Mouse (Mus musculus): ENCODE results near the gene Ivd. TPM values are rescaled to one million over a fixed set of nuclear protein-coding genes. Genes with fewer than 3 reads are reported as not detected.
A peak's percentile ranks its signal among the peaks of the same experiment; 100 is the strongest.

The Ivd gene
- polyA plus RNA-seq, 1 experiment from 2014 or later = 20.1 TPM

DNA sequence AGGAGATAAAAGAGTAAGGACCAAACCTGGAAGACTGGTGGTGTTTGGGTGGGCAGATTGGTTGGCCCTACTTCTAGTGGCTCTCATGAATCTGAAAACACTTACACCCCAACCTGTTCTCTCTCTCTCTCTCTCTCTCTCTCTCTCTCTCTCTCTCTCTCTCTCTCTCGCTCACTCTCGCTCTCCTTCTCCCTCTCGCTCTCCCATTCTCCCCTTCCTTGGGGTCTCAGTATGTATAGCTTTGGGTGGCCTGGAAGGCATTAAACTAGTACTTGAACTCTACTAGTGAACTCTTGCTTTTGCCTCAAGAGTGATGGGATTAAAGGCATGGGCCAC lies 554 bp downstream of the Ivd start:
- 67% methylated on average over 1 of the region's 3 CpGs for WGBS (ENCODE audit: missing documents)
- peak overlapping the region; percentile 44 for H3K27ac ChIP-seq

DNA sequence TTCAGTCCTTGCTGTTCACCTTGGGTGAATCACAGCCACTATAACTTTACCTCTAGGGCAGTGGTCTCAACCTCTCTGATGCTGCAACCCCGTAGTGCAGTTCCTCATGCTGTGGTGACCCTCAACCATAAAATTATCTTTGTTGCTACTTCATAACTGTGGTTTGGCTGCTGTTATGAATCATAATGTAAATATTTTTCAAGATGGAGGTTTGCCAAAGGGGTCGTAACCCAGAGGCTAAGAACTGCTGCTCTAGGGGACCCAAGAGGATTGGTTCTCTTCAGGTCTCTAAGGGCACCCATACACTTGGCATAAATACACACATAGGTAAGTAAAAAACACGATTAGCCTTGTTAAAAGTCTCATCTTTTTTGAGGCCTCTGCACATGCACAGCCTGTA lies 8.8 kb downstream of the Ivd start:
- 97% methylated on average over 3 of the region's 3 CpGs for WGBS (ENCODE audit: missing documents)
- no peak overlapping the region for H3K4me3 ChIP-seq (ENCODE audit: inconsistent target)
- H3K79me2 ChIP-seq (ENCODE audit: inconsistent target) = peaks cover 4% of the 10 kb centered on the region; the same call in 1 of the 2 replicates
- no peaks in the 10 kb centered on the region for H3K36me3 ChIP-seq (ENCODE audit: inconsistent target)
- no peak overlapping the region for H3K27ac ChIP-seq

More for the DNA sequence above, 554 bp downstream of the Ivd start:
- Histone ChIP-seq H3K79me2 (ENCODE audit: inconsistent target) (peaks cover 4% of the 10 kb centered on the region; the same call in 1 of the 2 replicates), H3K4me3 (ENCODE audit: inconsistent target) (peak overlapping the region; percentile 63), H3K36me3 (ENCODE audit: inconsistent target) (no peaks in the 10 kb centered on the region)

DNA sequence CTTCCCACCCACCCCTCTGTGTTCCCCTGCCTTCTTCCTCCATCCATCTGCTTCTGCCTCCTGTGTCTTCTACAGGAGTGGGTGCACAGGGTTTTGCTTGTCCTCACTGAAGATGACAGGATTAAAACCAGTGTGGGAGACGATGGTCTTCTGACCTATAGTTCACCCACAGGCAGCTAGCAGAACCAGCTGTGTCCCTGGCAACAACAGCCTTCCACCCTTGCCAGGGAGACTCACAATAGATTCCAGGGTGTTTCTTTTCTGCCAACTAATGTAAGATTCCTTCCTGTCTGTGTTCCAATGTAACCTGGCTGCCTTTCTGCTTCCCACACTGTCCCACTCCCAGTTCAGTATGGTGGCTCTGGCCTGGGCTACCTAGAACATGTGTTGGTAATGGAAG lies 9.3 kb downstream of the Ivd start:
- no peak overlapping the region for H3K27ac ChIP-seq
- H3K36me3 ChIP-seq (ENCODE audit: inconsistent target) = peaks cover under 1% of the 10 kb centered on the region; the same call in 1 of the 2 replicates
- no peaks in the 10 kb centered on the region for H3K79me2 ChIP-seq (ENCODE audit: inconsistent target)
- no peak overlapping the region for H3K4me3 ChIP-seq (ENCODE audit: inconsistent target)
- 100% methylated on average over 1 of the region's 1 CpGs for WGBS (ENCODE audit: missing documents)

DNA sequence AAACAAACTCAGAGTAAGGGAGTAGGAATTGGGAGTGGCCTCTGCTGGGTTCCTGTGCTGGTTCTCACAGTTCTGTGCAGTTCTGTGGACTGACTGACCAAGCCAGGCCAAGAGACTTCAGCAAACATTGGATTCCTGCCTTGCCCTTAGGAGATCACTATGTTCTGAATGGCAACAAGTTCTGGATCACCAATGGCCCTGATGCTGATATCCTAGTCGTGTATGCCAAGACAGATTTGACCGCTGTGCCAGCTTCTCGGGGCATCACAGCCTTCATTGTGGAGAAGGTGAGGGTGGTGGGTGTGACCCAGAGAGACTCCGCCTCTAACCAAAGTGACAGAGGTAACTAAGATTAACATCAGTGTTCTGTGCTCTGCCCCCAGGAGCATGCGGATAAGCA lies 11.3 kb downstream of the Ivd start:
- 91% methylated on average over 5 of the region's 5 CpGs for WGBS (ENCODE audit: missing documents)
- H3K79me2 ChIP-seq (ENCODE audit: inconsistent target) = no peaks in the 10 kb centered on the region
- H3K36me3 ChIP-seq (ENCODE audit: inconsistent target) = peaks cover 9% of the 10 kb centered on the region; the same call in 1 of the 2 replicates
- H3K4me3 ChIP-seq (ENCODE audit: inconsistent target) = no peak overlapping the region
- H3K27ac ChIP-seq = no peak overlapping the region

DNA sequence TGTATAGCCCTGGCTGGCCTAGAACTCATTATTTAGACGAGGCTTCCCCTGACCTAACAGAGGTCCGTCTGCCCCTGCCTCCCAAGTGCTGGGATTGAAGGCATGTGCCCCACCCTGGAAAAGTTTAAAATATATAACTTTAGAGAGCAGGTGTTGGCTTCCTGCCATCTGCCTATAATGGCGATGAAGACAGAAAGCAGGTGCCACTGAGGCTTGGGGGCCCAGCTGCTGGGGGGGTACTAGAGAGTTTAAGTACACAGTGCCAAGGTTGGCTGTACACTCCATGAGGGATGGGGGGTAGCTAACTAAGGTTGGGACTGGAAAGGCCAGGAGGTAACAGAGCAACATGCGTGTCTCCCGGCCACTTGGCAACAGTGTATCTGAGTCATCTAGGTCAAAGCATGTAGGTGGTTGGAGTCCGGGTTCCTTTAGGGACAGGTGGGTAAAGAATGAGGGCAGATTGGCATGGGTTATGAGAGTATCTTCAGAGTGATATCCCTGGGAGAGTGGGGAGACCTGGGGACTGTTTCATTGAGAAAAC lies 12.2 kb downstream of the Ivd start:
- no peaks in the 10 kb centered on the region for H3K79me2 ChIP-seq (ENCODE audit: inconsistent target)
- WGBS (ENCODE audit: missing documents) = 93% methylated on average over 6 of the region's 6 CpGs
- H3K36me3 ChIP-seq (ENCODE audit: inconsistent target) = peaks cover 9% of the 10 kb centered on the region; the same call in 1 of the 2 replicates
- no peak overlapping the region for H3K4me3 ChIP-seq (ENCODE audit: inconsistent target)
- no peak overlapping the region for H3K27ac ChIP-seq

DNA sequence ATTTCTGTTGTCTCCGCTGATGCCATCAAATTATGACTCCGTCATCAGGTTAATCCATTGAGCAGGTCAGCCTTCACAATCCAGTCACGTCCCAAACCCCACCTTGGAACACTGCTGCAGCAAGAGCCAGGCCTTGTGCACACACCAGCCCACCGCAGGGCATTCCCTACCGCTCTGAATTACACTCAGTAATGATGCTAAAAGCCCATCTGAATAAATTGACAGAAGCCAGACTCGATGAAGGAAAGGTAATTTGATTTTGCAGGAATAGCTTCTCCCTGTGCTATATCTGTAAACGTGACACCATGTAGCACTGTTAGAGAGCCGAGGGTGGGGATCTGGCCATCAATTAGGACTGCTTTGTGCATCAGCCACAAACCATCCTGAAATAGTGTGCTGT lies 13.6 kb downstream of the Ivd start:
- 96% methylated on average over 8 of the region's 8 CpGs for WGBS (ENCODE audit: missing documents)
- Histone ChIP-seq H3K27ac (no peak overlapping the region), H3K4me3 (ENCODE audit: inconsistent target) (no peak overlapping the region), H3K79me2 (ENCODE audit: inconsistent target) (no peaks in the 10 kb centered on the region), H3K36me3 (ENCODE audit: inconsistent target) (peaks cover 9% of the 10 kb centered on the region; the same call in 1 of the 2 replicates)

DNA sequence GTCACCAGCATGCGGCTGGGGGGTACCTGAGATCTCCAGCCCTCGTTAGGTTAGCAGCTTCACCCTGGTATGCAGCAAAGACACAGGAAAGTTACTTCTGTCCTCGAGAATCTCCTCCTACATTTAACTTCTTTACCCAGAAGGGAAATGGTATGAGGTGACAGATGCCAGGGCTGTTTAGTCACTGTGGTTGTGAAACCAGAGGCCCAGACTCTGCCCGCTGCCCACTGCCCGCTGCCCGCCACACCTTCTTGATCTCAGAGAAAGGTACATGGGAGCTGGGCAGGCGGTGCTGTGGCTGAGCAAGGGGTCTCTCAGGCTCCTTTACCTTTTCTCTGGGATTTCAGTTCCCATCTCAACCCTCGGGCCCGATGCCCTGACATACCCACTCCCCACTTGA lies 14.7 kb downstream of the Ivd start:
- peaks cover 9% of the 10 kb centered on the region; the same call in 1 of the 2 replicates for H3K36me3 ChIP-seq (ENCODE audit: inconsistent target)
- no peaks in the 10 kb centered on the region for H3K79me2 ChIP-seq (ENCODE audit: inconsistent target)
- 87% methylated on average over 9 of the region's 9 CpGs for WGBS (ENCODE audit: missing documents)
- no peak overlapping the region for H3K4me3 ChIP-seq (ENCODE audit: inconsistent target)
- H3K27ac ChIP-seq = no peak overlapping the region

DNA sequence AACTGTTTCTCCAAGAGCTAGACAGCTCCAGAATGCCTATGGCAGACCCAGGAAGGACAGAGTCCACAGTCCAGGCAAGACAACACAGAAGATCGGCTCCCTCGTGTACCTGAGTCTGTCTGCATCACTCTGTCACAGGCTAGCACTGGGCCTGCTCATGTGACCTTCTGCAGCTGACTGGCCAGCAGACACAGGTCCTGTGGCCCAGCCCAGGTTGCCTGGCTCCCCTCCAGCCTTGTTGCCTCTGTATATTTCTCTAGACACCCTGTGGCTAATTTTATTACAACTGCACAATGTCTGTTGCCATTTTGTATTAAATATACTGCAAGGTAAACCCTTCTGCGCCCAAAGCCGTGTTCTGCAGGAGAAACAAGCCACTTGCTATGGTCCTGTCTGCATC lies 19.3 kb downstream of the Ivd start:
- H3K27ac ChIP-seq = no peak overlapping the region
- H3K79me2 ChIP-seq (ENCODE audit: inconsistent target) = no peaks in the 10 kb centered on the region
- H3K36me3 ChIP-seq (ENCODE audit: inconsistent target) = peaks cover 8% of the 10 kb centered on the region; the same call in 1 of the 2 replicates
- 92% methylated on average over 4 of the region's 4 CpGs for WGBS (ENCODE audit: missing documents)
- H3K4me3 ChIP-seq (ENCODE audit: inconsistent target) = no peak overlapping the region

DNA sequence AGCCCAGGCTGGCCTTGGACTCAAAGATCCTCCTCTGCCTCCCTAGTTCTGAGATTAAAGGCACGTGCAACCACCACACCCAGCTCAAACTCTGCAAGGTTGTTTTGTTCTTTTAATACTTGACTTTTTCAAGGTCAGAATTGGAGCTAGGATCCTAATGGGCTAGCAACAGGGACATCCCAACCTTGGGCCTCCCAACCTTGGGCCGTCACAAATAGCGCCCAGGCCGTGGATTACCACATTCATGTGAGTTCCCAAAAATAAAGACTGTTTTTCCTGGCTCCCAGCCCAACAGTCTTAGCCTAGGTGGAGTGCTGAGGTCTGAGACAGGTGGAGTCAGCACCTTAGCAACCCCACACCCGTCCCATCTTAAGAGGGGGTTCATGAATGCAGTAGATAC lies 20.2 kb downstream of the Ivd start:
- Histone ChIP-seq H3K36me3 (ENCODE audit: inconsistent target) (no peaks in the 10 kb centered on the region), H3K79me2 (ENCODE audit: inconsistent target) (no peaks in the 10 kb centered on the region), H3K27ac (no peak overlapping the region), H3K4me3 (ENCODE audit: inconsistent target) (no peak overlapping the region)
- 92% methylated on average over 5 of the region's 5 CpGs for WGBS (ENCODE audit: missing documents)

DNA sequence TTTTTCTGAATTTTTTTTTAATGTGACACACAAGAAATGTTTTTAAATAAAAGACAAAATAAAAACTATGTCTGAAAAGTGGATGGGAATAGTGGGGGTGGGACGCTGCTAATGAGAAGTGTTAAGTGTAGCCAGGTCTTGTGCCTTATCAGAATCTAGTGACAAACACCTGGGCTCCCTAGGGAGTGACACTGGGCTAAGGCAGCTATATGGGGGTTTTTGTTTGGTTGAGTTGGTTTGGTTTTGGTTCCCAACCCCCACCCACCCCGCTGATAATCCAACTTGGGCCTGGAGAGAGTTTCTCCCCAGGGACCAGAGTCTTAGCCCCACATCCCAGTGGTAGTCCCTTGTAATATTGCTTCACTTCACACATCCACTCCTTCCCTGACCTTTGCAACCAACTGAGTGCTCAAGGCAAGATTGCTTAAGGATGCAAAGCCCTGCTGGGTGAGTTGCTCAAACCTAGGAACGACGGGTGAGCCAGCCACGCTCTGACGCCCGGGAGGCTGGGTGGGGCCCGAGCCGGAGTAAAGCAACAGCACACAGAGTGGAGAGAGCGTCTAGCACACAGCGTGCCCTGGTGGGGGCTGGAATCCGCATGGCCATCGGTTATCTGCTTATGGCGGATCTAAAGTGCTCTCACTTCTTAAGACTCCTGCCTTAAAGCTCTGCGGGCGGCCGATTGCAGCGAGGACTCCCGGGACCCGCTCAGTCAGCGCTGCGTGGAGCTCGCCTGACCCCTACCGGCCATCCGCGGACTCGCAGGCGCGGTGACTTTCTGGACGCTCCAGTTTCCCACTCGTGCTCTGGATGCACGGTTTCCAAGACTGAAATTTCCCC lies 21.3 kb downstream of the Ivd start:
- 6% methylated on average over 32 of the region's 32 CpGs for WGBS (ENCODE audit: missing documents)
- Histone ChIP-seq H3K27ac (no peak overlapping the region), H3K4me3 (ENCODE audit: inconsistent target) (no peak overlapping the region), H3K36me3 (ENCODE audit: inconsistent target) (no peaks in the 10 kb centered on the region), H3K79me2 (ENCODE audit: inconsistent target) (no peaks in the 10 kb centered on the region)

DNA sequence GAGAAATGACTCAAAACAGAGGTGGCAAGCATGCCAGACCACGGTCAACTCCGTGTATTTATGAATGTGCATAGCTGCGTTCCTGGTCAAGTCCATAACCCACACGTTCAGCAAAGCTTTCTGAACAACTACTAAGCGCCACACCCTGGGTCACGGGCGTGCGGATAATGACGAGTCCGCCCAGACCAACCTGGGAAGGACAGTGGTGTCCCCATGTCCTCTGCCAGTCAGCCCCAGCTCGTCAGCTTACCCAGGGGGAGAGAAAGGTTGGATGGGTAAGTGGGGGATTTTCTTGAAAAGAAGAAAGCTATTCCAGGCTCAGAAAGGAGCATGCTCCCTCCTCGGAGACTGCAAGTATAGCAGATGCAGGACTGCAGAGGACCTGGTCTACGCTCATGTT lies 25.7 kb downstream of the Ivd start:
- H3K79me2 ChIP-seq (ENCODE audit: inconsistent target) = no peaks in the 10 kb centered on the region
- no peaks in the 10 kb centered on the region for H3K36me3 ChIP-seq (ENCODE audit: inconsistent target)
- no peak overlapping the region for H3K27ac ChIP-seq
- WGBS (ENCODE audit: missing documents) = 72% methylated on average over 13 of the region's 13 CpGs
- no peak overlapping the region for H3K4me3 ChIP-seq (ENCODE audit: inconsistent target)

DNA sequence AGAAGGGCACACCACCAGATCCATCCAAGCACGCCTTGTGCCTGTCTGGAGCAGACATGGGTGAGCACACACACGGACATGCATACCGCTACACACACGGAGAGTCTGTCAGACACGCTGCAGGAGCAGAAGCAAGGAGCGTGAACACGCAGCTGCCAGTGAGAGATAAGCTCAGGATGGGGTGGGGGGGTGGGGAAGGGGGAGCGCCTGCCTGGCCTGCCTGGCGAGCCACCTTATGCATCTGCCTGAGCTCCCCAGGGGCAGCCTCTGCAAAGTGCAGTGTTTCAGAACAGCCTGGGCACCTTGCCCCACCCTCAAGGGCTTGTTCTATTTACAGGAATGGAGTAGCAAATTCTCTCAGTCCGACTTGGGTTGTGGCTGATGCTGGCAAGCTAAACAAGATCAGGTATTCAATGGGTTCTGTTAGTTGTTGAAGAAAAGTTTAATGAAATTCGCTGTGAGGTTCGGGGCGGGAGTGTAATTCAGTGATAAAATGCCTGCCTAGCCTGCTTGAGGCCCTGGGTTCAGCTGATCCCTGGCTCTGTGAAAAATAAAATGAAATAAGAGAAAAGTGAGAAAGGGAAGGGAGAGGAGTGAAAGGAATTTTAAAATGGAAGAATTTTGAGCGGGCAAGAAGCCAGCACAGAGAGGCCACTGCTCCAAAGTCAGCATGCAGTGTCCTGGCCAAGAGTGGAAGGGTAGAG lies 26.2 kb downstream of the Ivd start:
- Histone ChIP-seq H3K27ac (no peak overlapping the region), H3K36me3 (ENCODE audit: inconsistent target) (no peaks in the 10 kb centered on the region), H3K79me2 (ENCODE audit: inconsistent target) (no peaks in the 10 kb centered on the region), H3K4me3 (ENCODE audit: inconsistent target) (no peak overlapping the region)
- WGBS (ENCODE audit: missing documents) = 42% methylated on average over 14 of the region's 14 CpGs

DNA sequence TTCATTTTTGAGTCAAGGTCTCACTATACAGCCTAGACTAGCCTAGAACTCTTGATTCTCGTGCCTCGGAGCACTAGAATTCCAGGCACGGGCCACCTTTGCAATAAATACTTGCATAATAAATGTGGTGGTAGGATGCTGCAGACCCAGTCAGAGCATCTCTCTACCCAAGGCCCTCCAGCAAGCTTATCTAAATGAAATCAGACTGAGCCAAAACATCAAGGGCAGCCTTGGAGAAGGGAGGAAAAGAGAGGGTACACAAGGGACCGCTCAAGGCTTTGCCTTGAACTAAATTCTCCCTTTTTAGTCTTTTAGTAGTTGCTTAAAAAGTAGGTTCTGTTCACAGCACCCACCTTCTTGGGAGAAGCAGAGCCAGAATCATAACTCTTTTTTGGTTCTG lies 29.4 kb downstream of the Ivd start:
- no peak overlapping the region for H3K27ac ChIP-seq
- H3K79me2 ChIP-seq (ENCODE audit: inconsistent target) = no peaks in the 10 kb centered on the region
- 89% methylated on average over 4 of the region's 4 CpGs for WGBS (ENCODE audit: missing documents)
- no peak overlapping the region for H3K4me3 ChIP-seq (ENCODE audit: inconsistent target)
- no peaks in the 10 kb centered on the region for H3K36me3 ChIP-seq (ENCODE audit: inconsistent target)

DNA sequence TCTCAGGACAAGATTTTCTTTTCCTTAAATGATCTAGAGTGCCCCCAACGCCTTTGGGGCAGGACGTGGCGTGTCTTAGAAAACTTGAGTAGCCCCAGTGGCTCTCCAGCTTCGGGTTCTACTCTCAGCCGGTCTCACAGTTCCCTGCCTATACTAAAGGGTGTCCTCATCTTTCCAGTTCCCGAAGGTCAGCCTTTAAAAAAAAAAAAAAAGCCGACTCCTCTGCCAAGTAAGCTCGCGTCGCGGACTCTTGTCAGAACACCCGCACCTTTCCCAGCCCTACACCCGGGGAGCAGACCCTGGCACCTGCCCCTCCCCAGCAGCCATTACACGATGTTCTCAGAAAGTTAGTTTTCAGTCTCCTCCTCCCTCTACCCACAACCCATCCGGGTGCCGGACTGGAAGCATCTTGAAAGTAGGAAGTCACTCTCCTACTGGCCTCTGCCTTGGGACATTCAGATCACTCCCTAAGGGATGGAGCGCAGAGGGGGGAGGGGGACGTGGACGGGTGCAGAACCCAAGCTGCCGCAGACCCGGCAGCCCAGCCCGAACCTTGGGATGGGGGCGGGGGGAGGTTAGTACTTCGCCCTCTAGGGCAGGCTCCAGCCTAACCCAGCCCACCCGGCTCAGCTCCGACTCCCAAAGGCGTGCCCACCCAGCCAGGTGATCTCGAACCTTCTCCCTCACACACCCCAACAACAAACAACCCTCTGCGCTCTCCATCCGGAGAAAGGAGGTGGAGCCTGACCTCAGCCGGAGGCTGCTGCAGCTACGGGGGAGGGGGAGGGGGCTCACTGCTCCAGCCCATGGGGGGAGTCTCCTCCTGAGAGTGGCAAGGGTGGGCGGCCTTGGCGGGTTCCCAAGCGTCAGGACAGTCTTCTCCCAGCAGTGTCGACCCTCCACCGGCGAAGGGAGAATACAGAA lies 34.5 kb downstream of the Ivd start:
- Histone ChIP-seq H3K79me2 (ENCODE audit: inconsistent target) (no peaks in the 10 kb centered on the region), H3K4me3 (ENCODE audit: inconsistent target) (peak overlapping the region; percentile 41), H3K27ac (no peak overlapping the region), H3K36me3 (ENCODE audit: inconsistent target) (no peaks in the 10 kb centered on the region)
- 5% methylated on average over 35 of the region's 38 CpGs for WGBS (ENCODE audit: missing documents)
